Mouse (Mus musculus) MN1 (cell line): Measurements from ENCODE around the gene Ggct.
"Not testable (repeated sequence)": the region's sequence is repeated elsewhere in the genome, so short reads cannot be mapped to it uniquely, and the experiment has no call there.

Source experiments
- DNase-seq: peaks from one replicate; pipeline ENCODE4 v3.0.0-alpha.2; 2016; ENCODE audit warnings: low spot score

The Ggct gene

DNA sequence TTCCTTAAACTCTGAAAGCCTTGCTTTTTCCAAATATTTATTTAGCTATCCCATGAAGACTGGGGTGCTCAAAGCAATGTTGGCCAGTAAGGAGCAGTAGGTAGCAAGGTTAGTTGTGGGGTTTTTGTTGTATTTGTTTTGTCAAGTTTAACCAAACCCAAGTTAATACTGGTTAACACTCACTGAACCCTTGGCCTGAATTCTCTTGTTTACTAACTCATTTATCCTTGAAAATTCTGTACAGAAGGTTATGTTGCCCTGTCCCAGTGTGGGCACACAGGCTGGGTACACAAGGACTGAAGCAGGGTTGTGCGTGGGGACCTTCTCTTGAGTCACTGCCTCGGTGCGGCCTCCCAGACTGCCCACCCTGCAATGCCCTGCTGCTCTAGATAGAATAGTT is 3.6 kb upstream of the Ggct start:
- no peak for DNase-seq

DNA sequence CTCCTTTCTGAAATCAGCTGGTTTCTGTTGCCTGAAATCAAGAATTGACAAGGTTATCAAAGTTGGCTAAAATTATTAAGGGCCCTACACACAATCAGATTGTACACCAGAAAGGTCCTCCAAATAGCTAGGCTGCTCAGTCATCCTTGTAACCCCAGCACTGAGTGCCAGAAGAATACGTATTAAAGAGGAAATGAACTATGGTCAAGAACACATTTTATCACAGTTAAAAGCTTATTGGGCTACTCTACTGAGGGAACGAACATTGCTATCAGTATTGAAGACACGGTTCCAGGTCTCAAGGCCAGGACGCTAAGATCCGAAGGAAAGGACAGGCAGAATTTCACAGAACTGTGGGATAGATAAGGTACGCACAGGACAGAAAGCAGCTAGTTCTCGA is 609 bp downstream of the Ggct start:
- no peak for DNase-seq

DNA sequence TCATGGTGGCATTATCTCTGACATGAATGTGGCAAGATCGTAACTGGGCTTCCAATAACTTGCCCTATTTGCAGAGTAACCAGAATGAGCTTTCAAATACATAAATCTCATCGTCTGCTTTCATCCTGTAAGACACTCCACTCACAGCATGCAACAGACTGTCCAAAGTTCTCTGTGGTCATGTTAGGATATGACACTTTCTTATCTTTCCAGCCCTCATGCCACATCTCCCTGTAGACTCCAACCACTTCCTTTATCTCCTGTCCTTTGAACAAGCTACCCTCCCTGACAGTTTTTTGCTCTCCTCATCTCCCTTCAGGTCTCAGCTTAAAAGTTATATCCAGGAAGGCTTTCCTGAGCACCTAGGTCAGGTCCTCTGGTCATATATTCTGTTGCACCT is 1.6 kb downstream of the Ggct start:
- DNase-seq = no peak

DNA sequence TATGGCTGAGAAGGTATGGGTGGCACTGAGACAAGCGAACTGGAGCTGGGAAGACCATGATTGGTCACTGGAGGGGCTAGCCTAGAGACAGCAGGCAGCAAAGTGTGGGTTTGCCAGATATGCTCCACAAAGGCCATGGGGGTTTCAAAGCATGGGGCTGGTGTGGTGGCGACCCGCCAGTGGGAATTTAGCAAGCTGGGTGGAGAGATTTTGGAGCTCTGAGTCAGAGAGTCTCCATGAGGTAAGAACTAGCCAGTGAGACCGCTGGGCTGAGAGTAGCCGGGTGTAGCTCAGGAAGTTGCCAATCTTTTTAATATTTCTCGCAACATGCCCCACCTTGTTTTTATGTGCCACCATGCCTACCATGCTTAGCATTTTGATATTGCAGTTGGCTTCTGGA is 4.6 kb downstream of the Ggct start:
- DNase-seq = no peak

DNA sequence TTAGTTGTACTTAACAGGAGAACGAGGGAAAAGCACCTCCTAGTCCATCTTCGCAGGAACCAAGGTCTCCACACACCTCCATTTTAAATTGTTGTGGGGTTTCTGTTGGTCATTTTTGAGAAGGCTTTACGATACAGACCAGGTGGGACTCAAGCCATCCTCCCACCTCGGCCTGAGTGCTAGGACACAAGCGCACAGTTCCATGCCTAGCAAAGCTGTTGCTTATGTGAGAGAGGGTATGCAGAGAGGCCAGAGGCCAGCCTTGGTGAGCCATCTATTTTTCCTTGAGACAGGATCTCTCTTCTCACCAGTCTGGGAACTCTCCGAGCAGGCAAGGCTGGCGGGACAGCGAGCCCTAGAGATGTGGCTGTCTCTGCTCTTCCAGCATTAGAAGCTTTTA is 8.7 kb downstream of the Ggct start:
- no peak for DNase-seq

DNA sequence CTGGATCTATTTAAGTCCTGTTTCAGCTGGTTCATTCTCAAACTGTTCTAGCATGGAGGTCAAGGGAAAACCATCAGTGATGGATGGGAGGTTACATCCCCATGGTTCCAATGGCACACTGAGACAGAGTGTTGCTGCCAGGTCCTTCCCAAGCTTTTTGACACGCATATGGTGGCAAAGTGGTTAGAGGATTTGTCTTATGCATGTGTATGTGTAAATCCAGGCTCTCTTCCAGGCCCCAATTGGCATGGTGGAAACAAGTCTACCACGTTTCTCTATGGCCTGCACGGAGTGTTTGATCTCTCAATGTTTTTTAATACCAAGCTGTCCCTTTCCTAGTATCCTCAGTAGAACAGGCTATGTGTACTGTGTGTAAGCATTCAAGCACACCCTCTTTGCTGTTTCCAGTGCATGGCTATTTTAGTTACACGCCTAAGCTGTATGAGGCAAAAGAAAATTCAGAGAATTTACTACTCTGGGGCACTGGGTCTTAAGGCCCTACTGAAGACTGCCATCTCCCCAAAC is 9.2 kb downstream of the Ggct start:
- DNase-seq = no peak

DNA sequence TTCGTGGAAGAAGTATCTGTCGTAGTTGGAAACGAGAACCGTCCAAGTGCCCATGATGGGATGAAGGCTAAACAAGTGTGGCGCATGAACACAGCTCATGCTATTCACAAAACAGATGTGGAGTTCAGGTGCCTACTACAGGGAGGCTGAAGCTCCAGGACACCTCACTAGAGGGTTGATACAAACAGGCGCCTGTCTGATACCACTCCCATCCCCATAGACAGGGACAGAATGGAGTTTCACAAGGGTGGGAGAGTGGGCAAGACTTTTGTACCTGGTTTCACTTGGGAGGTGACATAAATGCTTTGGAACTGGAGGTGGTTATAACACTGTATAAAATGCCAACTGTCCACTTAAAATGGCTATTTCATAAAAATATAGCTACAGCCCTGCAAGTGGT is 13.3 kb downstream of the Ggct start:
- no peak for DNase-seq

DNA sequence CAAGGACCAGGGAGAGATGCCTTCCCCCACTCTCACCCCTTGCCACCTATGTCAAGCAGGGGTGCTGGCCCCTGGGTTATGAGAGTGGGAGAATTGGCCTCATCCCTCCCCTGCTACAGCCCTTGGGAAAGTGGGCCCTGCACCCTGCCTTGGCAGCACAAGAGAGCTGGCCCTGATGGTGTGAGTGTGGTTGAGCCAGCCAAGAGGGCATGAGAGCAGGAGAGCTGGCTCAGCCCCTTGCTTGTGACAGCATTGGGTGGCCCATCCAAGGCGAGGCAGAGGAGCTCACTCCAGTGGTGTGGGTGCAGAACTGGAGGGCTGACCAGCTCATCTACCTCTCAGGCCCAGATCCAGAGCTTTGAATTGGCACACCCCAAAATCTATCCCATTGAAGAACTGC is 17.1 kb downstream of the Ggct start:
- no peak for DNase-seq

DNA sequence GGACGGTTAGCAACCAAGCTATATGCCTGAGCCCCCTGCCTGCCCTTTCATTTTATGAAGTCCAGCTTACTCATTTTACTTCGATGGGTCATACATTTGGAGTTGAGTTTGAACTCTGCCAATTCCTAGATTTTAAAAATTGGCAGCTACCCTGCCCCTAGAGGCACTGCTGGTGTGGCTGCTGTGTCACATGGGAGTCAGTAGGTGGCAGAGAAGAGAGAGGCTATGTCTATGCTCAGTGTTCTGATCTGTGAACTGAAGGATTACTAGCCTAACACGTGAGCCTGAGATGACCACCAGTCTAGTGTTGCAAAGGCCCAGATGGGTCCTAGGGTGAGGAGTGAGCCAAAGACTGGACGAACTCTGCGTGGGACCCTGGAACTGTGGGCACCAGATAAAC is 18.2 kb downstream of the Ggct start:
- DNase-seq = no peak

DNA sequence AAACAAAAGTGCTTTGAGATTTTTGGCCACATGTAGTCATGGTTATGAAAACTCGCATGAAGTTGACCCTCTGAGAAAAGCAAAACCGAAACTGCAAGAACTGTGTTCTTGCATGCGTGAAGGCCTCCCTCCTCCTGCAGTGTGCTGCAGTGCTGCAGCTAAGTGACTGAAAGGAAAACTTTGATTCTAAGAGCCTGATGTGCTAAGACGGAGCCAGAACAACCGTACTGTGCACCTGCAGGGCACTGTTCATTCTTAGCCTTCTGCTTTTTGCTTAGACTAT is 19.9 kb downstream of the Ggct start:
- peak; percentile 22 for DNase-seq

DNA sequence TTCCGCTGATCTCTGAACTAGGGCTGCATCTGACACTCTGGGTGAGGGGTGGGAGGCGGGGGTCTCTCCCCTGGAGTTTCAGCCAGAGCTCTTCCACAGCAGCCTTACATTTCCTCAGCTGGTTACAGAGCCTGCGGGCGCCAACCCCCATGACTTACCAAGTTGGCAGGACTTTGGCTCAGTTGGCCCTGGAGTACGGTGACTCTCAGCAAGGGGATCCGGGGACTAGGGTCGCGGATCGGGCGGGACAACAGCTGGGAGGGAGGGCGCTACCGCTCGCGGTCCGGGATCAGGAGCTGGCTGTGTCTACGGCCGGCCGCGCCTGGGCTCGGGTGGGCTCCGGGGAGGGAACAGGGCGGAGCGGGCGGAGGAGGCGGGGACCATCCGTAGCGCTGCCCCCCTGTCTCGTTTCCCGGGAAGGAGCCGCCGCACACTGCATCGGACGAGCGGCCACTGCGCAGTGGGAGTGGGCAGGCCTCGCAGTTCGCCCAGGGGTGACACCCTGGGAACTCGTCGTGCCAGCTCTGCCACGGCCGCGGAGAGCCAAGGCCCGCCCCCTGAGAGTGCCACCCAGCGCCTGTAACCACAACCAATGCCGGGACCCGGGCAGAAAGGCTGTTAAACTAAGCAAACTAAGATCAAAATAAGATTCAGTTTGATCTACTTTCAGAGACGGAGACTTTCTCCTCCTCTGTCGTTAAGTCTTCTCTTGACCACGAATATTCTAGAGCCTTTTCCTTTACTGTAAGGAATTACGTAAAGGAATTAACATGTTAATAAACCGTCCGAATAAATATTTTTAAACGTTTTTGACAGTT is 20.4 kb downstream of the Ggct start, which contains the start of gene Nod1:
TSS of gene Nod1 (minus strand) at position 502 of the 818 bp plus-strand sequence.
- DNase-seq = peak; percentile 53

DNA sequence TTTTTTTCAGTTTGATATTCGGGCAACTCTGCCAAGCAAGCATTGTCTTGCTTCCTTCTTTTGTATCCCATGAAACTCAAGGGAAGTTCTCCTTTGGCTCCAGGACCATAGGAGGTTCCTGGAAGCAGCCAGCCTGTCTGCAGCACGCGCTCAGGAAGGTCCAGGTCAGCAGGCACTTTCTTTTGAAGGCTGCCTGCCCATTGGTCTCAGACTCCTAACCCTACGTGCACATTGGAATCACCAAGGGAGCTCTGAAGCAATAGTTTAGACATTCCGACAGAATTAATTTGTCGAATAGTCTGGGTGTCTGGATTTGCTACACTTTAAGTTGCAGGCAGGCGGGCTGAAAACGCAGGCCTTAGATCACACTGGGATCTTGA is 21.0 kb downstream of the Ggct start:
- no peak for DNase-seq

DNA sequence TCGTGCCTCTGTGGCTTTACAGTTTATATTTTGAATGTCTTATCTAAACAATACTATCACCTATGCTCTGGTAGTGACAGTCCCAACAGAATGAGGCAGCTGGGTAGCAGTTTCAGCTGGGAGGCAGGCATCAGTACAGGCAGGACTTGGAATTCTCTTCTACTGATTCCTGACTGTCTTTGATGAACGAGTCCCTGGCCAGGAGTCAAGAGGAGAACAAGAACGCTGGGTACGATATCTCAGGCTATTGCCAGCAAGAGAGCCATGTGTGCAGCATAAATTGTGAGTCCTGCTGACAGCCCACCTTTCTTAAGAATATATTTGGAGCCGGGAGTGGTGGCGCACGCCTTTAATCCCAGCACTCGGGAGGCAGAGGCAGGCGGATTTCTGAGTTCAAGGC is 22.2 kb downstream of the Ggct start:
- no peak for DNase-seq

DNA sequence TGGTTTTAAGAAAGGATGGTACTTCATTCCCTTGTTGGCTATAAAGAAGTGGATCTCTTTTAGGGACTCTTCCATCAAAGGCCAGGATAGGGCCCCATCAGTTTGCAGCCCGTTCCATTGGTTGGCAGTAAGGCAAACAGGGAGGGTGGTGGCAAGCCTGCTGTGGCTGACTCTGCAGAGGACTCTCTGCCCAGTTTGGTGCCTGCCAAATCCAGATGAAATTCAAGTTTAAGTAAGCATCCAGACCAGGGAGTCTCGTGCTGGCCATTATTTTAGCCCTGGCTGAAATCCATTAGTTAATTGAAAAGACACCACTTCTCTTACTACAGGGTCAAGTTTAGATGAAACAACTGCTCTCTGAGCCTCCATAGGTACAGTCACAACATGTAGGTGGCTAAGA is 22.9 kb downstream of the Ggct start:
- DNase-seq = no peak

DNA sequence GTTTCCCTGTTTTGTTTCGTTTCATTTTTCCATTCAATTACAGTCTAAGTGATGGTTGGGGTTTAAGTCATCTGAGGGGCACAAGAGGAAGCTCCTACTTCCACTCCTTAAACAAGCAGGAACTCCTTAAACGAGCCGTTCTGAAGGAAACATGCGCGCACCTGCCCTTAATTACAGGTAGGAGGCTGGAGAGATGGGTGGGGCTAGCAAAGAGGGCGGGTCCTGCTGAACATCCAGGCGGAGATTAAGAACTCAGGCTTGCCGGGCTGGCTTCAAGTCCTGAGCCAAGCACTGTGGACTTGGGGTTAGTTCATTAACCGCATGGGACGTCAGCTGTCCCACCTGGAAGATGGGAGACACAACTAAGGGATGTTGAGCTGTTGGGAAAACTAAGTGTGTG is 25.2 kb downstream of the Ggct start:
- no peak for DNase-seq

DNA sequence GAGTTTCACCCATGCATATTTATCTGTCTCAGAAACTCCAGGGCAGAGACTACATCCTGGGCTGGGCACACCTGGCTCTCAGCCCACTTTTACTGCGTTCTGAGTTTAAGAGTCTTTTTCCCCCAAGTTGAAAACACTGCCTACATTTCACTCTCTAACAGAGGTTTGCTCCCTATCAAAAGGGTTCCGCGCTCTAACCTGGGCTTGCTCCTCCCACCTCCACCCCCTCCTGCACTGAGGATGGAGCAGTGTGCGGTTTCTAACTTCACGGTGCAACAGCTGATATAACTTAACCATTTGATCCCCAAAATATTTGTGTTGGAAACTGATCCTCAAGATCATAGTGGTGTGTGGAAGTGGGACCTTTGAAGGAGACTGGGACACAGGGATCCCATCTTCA is 27.5 kb downstream of the Ggct start:
- no peak for DNase-seq

DNA sequence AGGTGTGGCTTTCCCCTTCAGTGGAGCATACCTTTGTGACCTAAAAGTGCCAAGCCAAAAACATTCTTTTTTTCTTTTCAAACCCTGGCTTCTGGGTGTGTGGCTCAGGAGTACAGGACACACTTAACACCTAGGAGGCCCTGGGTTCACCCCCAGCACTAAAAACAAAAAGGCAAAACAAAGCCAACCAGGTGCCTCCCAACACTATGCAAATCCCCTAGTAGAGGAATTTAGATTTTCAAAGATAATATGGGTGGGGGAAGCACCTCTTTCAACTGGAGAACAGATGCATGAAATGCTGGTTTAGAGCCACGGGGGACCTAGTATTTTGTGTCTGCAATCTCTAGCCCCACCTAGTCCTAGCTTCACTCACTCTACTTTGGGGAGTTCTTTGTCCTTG is 28.0 kb downstream of the Ggct start:
- no peak for DNase-seq

DNA sequence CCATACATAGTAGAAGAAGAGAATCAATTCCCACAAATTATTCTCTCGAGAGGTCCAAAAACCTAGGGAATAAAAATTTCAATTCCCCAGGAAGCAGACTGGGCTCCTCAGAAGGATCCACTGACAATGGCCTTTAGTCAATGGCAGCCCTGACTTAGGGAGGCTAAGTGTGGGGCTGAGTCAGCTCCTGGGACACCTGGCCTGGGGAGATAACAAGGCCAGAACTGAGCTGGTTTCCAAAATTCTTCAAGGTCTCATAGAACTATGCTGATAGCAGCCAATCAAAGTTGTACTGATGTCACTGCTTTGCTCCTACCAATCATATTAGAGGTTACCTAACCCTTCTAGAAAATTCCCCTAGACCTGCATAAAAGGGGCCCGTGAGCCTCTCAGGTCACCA is 29.2 kb downstream of the Ggct start:
- no peak for DNase-seq

DNA sequence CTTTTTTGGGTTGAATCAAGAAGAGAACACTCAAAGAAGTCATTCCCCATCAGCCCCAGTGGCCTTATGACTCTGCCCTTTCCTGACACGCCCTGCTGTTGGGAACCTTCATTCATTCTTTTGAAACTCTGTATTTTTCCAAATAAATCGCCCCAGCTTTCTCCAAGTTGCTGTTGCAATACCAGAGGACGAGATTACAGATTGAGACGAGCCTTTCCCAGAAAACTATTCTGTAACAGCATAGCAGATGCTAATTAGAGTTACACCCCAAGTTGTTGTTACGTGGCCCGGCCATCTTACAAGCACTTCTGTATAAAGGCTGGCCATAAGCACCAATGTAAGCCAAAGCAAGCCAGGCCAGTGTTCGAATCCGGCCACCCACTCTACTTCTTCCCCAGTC is 35.1 kb downstream of the Ggct start:
- DNase-seq = no peak

DNA sequence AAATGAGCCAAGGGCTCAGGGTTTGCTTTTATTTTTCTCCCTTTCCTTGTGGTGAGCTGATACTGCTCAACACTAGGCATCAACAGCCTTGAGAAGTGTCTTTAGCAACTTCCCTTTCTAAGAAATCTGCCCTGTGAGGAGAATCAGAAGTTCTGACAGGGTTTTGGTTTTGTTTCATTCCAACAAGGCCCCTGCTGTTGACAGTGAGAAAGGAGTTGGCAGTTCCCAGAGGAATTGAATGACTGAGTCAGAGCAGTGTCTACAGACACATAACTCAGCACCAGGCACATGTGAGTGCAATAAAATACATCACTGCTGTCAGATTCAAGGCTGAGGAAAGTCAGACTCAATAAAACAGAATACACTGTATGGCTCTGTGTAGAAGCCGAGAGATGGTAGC is 36.3 kb downstream of the Ggct start:
- DNase-seq = peak; percentile 61

DNA sequence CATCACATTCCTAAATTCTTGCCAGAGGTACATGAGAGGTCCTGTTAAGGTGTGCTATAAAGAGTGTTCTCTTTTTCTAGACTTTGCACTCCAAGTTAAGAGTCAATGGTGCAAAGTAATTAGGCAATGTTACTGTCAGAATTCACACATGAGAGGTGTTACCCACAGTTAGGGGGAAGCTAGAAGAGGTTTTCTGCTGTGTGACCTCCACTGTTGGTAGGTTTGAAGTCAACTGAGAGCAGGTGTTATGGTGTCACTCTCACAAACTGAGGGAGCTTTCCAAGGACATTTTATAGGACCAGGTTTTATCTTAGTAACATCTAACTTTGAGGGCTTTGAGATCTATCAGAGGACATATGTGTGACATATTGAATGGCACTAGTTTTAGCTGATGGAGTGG is 36.8 kb downstream of the Ggct start:
- DNase-seq = no peak

DNA sequence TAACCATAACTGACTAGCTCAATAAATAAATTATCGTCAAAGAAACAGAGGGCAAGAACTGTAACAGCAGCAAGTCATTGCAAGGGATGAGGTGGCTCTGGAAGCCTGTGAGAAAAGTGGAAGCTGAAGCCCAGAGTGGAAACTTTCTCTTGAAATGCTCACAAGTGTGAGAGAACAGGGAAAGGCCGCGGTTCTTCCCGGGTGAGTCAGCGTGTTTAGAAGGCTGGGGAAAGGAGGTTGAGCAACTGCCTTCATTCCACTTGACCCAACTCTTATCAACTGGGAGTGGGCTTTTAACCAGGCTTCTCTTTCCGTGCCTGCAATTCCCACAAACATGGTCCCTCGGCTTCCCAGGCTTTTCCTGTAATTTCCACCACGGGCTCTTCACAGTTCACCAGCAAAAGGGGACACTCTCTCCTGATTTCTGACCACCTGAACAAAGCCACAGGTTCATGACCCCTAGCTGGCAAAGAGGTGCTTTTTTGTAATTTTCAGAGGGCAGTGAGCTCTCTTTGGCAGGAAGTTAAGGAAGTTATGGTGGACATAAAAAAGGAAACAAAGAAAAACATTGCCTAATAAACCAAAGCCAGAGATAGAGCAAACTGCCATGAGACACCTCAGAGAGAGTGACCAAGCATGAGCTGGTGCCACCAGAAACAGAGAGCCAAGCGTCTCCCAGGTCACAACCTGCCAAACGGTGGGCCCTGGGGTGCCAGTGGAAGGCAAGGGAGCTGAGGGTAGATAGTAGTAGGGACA is 37.9 kb downstream of the Ggct start:
- DNase-seq = no peak

DNA sequence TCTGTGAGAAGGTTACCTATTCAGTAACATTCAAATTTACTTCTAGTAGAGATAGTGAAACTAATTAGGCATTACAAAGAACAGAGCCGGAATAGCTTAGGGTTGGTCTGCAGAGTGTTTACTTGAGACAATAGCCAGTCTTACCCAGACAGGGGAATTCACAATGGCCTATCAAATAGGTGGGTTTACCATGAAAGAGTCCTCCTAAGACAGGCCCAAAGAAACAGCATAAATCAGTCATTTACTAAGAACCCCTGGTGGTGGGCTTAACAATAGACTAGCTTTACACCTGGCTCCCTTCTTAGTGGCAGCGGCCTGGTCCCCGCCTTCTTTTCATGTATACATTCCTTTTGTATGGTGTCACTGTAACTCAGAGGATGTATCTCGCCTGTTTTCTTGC is 39.4 kb downstream of the Ggct start:
- DNase-seq = not testable (repeated sequence)

DNA sequence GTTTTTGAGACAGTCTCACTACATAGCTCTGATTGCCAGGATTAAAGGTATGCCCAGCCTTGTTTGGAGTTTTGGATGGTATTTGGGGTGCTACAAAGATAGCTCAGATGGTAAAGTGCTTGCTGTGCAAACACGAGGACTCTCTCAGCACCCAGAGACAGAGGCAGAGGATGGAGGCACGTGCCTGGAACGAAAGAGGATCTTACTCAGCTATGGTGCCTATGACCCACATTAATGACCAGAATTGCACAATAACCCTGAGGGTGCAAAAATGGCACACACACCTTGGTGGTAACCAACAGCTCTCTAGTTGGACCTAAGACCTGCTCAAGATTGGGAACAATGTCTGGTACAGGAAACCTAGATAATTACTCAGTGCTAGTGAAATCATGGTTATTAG is 40.2 kb downstream of the Ggct start:
- no peak for DNase-seq
